Mouse (Mus musculus): ENCODE measurements around the gene Mfsd4a. TPM values are rescaled to one million over a fixed set of nuclear protein-coding genes. Genes with fewer than 3 reads are reported as not detected.

The Mfsd4a gene
- 10 to 100 TPM; 58.3 to 60.8 TPM for polyA plus RNA-seq (2017; shearing (Covaris generic))

GRCm38 (mm10) chr1:132067261-132068255 is at the start of gene Mfsd4a:
Gene Mfsd4a (minus strand): TSS chr1:132068062.

DNA sequence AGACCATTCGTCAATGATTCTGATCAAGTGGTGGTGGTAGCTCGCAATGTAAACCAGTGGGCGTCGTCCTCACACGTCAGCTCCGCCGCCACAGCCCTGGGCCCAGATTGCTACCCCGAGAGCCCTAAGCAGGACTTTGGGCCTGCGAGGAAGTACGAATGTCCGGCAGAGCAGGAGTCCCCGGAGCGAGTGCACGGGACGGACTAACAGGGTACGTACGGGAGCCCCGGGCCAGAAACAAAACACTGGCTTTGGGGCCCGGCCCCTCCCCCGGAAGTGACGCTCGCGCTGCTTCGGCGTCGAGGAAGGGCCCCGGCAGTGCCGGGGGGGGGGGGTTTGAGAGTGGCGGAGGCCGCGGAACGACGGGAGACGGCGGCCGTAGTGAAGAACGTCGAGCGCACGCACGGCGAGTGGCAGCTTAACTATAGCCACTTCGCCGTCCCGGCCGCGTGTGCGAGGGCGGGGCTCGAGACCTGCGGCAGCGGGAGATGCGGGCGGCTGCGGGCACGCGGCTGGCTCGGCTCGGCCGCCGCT is 60.5 kb downstream of the Mfsd4a start, which contains the start of gene Elk4:
TSS of gene Elk4 (plus strand) at position 326 of the 534 bp plus-strand sequence.

Other genes starting within 250 kb of the Mfsd4a start
- 10 to 100 TPM; 31.1 to 50.0 TPM for gene Slc41a1, start 240.6 kb downstream of the Mfsd4a start, polyA plus RNA-seq (2017; shearing (Covaris generic))
- gene Rab29, start 200.8 kb downstream of the Mfsd4a start, polyA plus RNA-seq (2017; shearing (Covaris generic)), result 10 to 100 TPM; 29.1 to 36.2 TPM
- 10 to 100 TPM; 45.6 to 54.2 TPM for gene Nucks1, start 157.5 kb downstream of the Mfsd4a start, polyA plus RNA-seq (2017; shearing (Covaris generic))
- gene Slc45a3, start 105.1 kb downstream of the Mfsd4a start, polyA plus RNA-seq (2017; shearing (Covaris generic)), result 1 to 10 TPM in 1 of 2 experiments, under 1 TPM in 1; 0.12 to 1.4 TPM
- gene Elk4, start 60.5 kb downstream of the Mfsd4a start, polyA plus RNA-seq (2017; shearing (Covaris generic)), result 10 to 100 TPM; 80.6 to 88.2 TPM
- under 1 TPM in 1 of 2 experiments, not detected in 1; 0.88 TPM for gene Cdk18, start 71.6 kb upstream of the Mfsd4a start, polyA plus RNA-seq (2017; shearing (Covaris generic))
- gene Lemd1, start 123.4 kb upstream of the Mfsd4a start, polyA plus RNA-seq (2017; shearing (Covaris generic)), result under 1 TPM in 1 of 2 experiments, not detected in 1; 0.44 TPM
- under 1 TPM in 1 of 2 experiments, not detected in 1; 0.02 TPM for gene AC124108.1, start 123.4 kb upstream of the Mfsd4a start, polyA plus RNA-seq (2017; shearing (Covaris generic))
- not detected for gene Gm10188, start 161.7 kb upstream of the Mfsd4a start, polyA plus RNA-seq (2017; shearing (Covaris generic))
- under 1 TPM in 1 of 2 experiments, not detected in 1; 0.05 TPM for gene Klhdc8a, start 230.6 kb upstream of the Mfsd4a start, polyA plus RNA-seq (2017; shearing (Covaris generic))
- gene Nuak2, start 248.1 kb upstream of the Mfsd4a start, polyA plus RNA-seq (2017; shearing (Covaris generic)), result 1 to 10 TPM; 5.4 to 6.3 TPM